Mouse (Mus musculus): ENCODE measurements around the gene Kctd17.

DNA sequence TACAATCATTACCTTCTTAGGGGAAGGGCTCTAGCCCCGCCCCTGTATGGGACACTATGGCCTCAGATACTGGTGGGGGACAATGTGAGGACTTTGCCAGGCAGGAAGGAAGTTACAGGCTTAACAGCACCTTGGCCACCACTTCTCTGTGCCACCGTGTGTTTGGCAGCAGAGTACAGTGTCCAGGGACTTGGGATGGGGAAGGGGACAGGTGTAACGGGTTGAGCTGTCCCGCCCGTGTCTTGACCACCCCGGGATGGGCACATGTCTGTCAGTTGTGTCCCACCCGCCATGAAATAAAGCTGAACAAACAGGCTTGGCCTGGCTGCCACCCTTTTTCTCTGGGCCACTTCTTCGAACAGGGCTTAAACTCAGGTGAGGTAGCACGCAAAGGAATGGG is 10.6 kb downstream of the Kctd17 start:
- TF ChIP-seq POLR2A (IDR thresholded peaks at IDR 0.05; ENCODE audit: control insufficient read depth, extremely low read depth, insufficient read depth, low read length, poor library complexity) (no peak), CTCF (IDR thresholded peaks at IDR 0.05; ENCODE audit: borderline replicate concordance, control insufficient read depth, extremely low read depth, insufficient read depth, low read length, poor library complexity) (no peak)

All from thymus, adult 2 months (tissue).